Mouse (Mus musculus) testis, postnatal 10 days (tissue): ENCODE measurements around the gene Zfp184.

Experiments
- DNase-seq: peaks from one replicate; pipeline ENCODE4 v3.0.0; 2021; ENCODE audit warnings: low spot score

The Zfp184 gene

DNA sequence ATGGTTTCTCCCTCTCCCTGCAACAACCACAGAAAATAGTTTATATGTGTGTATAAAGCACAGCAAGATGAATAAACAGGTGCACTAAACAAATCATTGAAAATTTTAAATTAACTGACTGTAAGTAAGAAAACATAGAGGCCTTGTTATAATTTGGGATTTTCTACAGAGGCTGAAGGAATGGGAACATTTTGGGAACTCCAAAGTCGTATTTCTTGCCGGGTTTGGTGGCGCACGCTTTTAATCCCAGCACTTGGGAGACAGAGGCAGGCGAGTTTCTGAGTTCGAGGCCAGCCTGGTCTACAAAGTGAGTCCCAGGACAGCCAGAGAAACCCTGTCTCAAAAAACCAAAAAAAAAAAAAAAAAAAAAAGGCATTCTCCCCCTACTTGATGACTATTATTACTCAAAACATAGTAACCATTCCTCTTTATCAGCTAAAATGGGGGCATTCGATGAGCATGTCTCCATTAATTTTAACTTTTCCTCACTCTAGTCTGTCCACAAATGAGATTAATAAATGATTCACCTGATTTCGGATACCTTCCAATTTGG, 24.1 kb upstream of the Zfp184 start:
- no peak for DNase-seq

GRCm38 (mm10) chr13:21923417-21923816, 21.5 kb upstream of the Zfp184 start:
- DNase-seq = no peak

DNA sequence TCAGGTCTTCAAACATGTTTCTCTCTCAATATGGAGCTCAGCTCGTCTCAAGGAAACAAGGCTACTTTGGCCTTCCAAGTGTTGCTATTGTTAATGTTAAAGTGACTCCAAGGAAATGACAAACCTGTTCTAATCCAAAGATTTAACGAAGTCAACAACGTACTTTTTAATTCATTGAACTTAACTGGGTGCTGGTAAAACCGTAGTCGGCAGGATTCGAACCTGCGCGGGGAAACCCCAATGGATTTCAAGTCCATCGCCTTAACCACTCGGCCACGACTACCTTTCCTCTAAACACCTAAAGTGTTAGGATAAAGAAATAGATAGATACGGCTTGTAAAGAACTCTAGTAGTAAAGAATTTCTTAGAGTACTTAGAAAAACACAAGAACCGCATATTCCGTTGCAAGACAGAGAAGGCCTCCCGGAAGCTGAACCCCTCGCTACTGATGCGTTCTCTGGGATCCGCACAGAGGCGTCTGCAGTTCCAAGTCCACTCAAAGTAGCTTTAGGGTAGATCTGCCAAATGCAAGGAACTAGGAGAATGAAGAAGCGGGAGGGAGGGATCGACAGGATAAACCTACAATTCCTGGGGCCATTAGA, 20.1 kb upstream of the Zfp184 start:
- DNase-seq = no peak

GRCm38 (mm10) chr13:21930981-21931380, 13.9 kb upstream of the Zfp184 start:
- no peak for DNase-seq

GRCm38 (mm10) chr13:21931740-21932139, 13.2 kb upstream of the Zfp184 start:
- DNase-seq = no peak

- no peak for DNase-seq
Observed at GRCm38 (mm10) chr13:21933626-21934548, 11.0 kb upstream of the Zfp184 start.

DNA sequence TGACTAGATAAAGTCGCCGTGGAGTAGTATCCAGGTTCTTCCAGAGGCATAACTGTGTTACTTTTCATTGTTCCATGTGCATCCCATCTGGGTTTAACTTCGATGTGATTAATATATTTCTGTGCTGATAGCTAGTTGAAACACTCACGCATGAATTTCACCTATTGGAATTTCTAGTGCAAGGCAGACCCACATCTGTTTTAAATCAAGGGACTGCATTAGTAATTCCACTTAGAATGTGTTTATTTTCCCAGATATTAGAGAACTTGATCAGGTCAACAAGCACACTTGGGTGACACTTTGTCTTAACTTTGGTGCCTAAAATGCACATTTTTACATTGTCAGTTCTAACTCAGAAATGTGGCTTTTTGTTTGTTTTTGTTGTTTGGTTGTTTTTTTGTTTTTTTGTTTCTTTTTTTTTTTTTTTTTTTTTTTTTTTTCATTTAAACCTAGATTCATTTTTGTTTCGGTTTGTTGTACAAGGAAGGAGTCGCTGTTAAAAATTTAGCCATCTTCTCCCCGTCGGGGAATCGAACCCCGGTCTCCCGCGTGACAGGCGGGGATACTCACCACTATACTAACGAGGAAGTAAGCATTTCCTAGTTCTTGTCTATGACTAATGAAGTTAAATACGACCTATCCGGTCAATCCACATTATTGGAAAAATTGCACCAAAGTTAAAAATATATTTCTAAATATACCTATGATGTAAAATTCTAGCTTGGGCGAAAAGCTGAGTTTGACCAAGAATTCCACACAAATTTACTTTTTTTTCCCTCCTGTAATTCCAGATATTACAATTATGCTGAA, 9.7 kb upstream of the Zfp184 start:
- DNase-seq = peak; percentile 70

DNA sequence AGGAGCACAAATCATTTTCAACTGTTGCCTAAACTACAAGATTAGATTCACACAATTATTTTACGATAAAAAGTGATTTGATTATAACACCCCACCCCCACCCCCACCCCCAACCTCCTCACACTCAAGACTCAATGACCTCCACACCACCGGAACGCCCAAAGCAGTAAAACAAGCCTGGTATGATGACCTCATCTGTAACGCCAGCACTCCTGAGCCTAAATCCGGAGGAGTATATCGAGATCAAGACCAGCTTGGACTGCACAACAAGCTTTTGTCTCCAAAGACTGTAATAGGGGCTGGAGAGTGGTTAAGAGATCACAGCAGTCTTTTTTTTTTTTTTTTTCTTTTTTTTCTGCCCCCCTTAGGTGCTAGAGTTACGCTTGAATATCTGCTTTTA, 9.1 kb upstream of the Zfp184 start:
- DNase-seq = no peak

GRCm38 (mm10) chr13:21936968-21937367, 7.9 kb upstream of the Zfp184 start:
- peak; percentile 49 for DNase-seq

- peak; percentile 89 for DNase-seq
Observed at GRCm38 (mm10) chr13:21940213-21940612, 4.7 kb upstream of the Zfp184 start.

DNA sequence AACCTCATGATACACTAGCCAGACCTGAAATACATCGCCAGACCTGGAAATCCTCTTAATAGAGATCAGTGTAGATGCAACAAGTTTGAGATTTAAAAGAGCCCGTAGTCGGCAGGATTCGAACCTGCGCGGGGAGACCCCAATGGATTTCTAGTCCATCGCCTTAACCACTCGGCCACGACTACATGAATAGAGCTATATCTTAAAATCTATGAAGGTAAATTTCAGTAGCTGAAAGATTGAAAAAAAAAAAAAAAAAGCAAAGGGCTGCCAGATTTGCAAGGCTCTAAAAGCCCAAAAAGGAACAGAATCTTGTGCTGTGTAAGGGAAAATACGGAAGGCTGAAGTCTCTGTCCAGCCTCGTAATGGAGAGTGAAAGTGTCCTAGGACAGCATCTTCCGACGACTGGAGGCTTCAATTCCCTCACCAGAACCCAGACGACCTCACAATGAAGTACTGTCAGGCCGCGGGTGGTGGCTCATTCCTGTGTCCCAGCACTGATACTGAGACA, 4.0 kb upstream of the Zfp184 start:
- DNase-seq = peak; percentile 78

DNA sequence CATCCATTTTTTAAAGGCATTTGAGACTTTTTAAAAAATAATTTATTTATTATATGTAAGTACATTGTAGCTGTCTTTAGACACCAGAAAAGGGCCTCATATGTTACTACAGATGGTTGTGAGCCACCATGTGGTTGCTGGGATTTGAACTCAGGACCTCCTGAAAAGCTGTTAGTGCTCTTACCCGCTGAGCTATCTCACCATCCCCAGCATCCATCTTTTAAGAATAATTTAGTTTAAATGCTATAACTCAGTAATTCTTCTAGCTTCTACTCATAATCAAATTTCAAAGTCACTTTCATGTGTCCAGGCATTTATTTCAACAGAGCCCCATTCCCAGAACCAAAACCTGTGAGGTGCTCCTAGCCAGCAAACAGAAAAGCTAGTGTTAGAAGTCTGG, 1.2 kb upstream of the Zfp184 start:
- no peak for DNase-seq

- no peak for DNase-seq
Observed at GRCm38 (mm10) chr13:21944592-21944925, 335 bp upstream of the Zfp184 start.

DNA sequence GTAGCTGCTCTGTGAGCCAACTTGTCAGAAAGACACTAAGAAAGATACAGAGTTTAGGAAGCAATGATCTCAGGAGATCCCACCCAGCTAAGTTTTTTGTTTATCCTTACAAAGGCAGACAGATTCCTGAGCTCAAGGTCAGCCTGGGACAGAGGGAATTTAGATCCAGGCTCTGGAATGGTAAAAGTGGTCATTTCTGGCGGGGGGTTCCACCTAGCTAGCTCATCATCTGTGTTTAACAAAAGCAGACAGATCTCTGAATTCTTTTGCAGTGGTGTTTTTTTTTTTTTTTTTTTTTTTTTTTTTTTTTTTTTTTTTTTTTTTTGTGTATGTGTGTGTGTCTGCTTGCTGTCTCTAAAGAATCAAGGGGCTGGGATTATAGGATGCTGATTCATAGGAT, 24.4 kb downstream of the Zfp184 start:
- DNase-seq = no peak

- DNase-seq = no peak
Observed at GRCm38 (mm10) chr13:21969816-21970215, 24.9 kb downstream of the Zfp184 start.

DNA sequence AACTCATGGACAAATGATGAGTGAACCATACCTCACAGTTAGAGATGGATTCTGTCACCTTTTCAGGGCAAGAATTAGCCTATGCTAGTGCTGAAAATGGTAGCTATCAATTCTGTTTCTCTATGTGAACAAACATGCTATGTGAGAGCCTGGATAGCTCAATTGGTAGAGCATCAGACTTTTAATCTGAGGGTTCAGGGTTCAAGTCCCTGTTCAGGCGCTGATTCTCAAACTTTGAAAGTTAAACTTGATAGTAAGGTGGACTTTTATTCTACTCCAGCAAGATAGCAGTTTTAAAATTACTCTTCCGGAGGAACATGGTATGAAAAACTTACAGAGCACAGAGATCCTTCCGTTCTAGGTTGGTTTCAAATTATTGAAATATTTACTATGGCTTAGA, 26.7 kb downstream of the Zfp184 start:
- DNase-seq = no peak

GRCm38 (mm10) chr13:21974221-21974725, 29.4 kb downstream of the Zfp184 start:
- DNase-seq = peak; percentile 95

GRCm38 (mm10) chr13:21974726-21975473, 30.0 kb downstream of the Zfp184 start:
- DNase-seq = peak; percentile 77

DNA sequence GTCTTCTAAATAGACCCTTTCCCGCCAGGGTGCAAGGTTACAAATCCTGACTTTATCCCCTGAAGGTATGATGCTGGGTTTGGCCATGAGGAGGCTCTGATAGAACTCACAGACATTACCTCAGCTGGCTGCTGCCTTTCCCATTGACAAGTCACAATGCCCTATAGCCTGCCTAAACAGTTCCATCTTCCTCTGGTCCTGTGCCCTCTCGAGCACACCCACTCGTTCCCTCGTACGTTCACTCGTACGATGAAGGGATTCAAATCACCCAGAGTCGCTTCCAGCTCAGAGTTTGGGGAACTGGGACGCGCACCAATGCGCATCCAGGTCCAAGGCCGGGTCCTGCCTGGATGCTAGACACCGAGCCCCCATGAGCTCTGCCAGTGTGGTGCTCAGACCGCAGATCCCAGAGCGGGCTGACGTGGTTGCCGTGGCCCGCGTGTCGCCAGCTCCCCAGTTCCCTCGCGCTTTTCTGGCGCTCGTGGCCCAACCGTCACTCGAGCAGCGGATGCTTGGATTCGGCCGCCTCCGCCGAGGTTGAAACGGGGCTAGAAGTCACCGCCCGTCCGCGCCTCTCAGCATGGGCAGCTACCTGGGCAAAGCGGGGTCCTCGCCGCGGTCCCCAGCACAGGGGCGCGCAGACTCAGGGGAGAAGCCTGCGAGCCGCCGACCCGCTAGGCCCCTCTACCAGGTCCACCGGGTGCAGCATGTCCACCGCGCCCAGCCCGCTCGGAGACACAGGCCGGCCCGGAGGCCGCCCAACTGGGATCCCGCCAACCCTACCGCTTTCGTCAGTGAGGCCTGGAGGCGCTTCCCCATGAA, 36.3 kb downstream of the Zfp184 start, which contains the start of gene Pom121l2:
Gene Pom121l2 (plus strand): TSS at position 214 of the 822 bp plus-strand sequence.
- DNase-seq = peak; percentile 74

GRCm38 (mm10) chr13:21981803-21982193, 36.9 kb downstream of the Zfp184 start:
- DNase-seq = no peak
